Mouse (Mus musculus) hindbrain, postnatal 0 days (tissue): ENCODE results near the gene Mylpf. TPM values are rescaled to one million over a fixed set of nuclear protein-coding genes. Genes with fewer than 3 reads are reported as not detected.

Experiments
- ATAC-seq: fragments of 200-750 bp; cut with Nextera tagmentation; 2 replicates; pipeline ENCODE4 v1.8.0; 2017; ENCODE audit warnings: mild to moderate bottlenecking, moderate TSS enrichment, moderate library complexity
- DNase-seq: peaks from one replicate; pipeline ENCODE4 v3.0.0-alpha.2; 2015; ENCODE audit warnings: low spot score
- H3K27ac ChIP-seq: fragments of 300-500 bp; sonication (generic); 2 replicates; pipeline ENCODE4 v1.5.1; 2014; ENCODE audit warnings: mild to moderate bottlenecking
- H3K27me3 ChIP-seq: fragments of 300-500 bp; sonication (generic); 2 replicates; pipeline ENCODE4 v1.6.1; 2014; ENCODE audit warnings: low read length, mixed read lengths; ENCODE audit not compliant: insufficient read depth
- H3K36me3 ChIP-seq: fragments of 300-500 bp; sonication (generic); 2 replicates; pipeline ENCODE4 v1.6.1; 2014; ENCODE audit warnings: low read length, mixed read lengths; ENCODE audit not compliant: insufficient read depth
- H3K4me1 ChIP-seq: fragments of 300-500 bp; sonication (generic); 2 replicates; pipeline ENCODE4 v1.6.1; 2014; ENCODE audit warnings: antibody characterized with exemption, low read length, mixed read lengths; ENCODE audit not compliant: insufficient read depth
- H3K4me2 ChIP-seq: fragments of 300-500 bp; sonication (generic); 2 replicates; pipeline ENCODE4 v1.6.1; 2014; ENCODE audit warnings: low read depth, mild to moderate bottlenecking, low read length, moderate library complexity, mixed read lengths
- H3K4me3 ChIP-seq: fragments of 300-500 bp; sonication (generic); 2 replicates; pipeline ENCODE4 v1.5.1; 2014; ENCODE audit warnings: low read length
- H3K9ac ChIP-seq: fragments of 300-500 bp; sonication (generic); replicated peaks from 2 replicates; pipeline ENCODE4 v1.6.1; 2014; ENCODE audit warnings: mild to moderate bottlenecking, low read length, moderate library complexity, mixed read lengths
- H3K9me3 ChIP-seq: fragments of 300-500 bp; sonication (generic); 2 replicates; pipeline ENCODE4 v1.6.1; 2016; ENCODE audit warnings: low read length, mixed read lengths
- CTCF ChIP-seq: IDR thresholded peaks from 2 replicates; pipeline ENCODE4 v1.5.1; 2016; ENCODE audit warnings: antibody characterized with exemption, control low read depth, low read depth
- WGBS: fragments of 180-500 bp; shearing (Covaris S2); extraction: QIAGEN DNeasy Blood & Tissue Kit; methylation state at CpG from one replicate; pipeline ENCODE4 v1.1.7; 2014; 5-methylcytosine and 5-hydroxymethylcytosine counted together
- polyA plus RNA-seq: library from polyadenylated mRNA; unstranded; fragments of >200 nt; fragmentation: Nextera tagmentation; extraction: Ambion mirVana; gene quantifications from 2 replicates; pipeline ENCODE4 v1.2.1, GENCODE M21; 2015
- total RNA-seq: library from RNA; depleted of rRNA; stranded (reverse); fragments of >200 nt; gene quantifications from 2 replicates; pipeline ENCODE4 v1.2.3, GENCODE M21; 2014

Mylpf gene
- total and polyA plus RNA-seq, 2 experiments from 2014 or later: 3.0 TPM; not detected in 1

DNA sequence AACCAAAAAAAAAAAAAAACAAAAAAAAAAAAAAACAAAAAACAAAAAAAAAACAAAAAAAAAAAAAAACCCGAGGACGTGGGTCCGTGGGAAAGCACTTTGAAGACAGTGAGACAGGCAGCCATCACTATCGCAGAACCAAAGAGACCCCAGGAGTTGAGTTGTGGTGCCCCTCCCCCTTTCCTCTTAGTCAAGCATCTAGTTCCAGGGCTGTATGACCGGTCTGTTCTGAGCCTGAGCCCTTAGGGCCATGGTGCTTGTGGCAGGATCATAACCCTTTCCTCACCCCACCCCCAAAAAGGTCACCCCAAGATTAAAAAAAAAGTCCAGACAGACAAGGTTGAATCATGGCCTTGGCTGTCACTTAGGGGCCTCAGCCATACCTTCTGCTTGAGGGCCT lies 7.6 kb downstream of the Mylpf start:
- H3K4me1 ChIP-seq: no peaks in the 10 kb centered on the region
- DNase-seq (no peak), ATAC-seq (no peak)
- H3K9me3 ChIP-seq: no peaks in the 10 kb centered on the region
- H3K27ac ChIP-seq: no peak overlapping the region
- TF ChIP-seq CTCF: no peak
- 85% methylated on average over 5 of the region's 5 CpGs for WGBS
- no peaks in the 10 kb centered on the region for H3K27me3 ChIP-seq
- no peak overlapping the region for H3K4me3 ChIP-seq
- no peaks in the 10 kb centered on the region for H3K36me3 ChIP-seq
- H3K4me2 ChIP-seq: no peak overlapping the region
- no peak overlapping the region for H3K9ac ChIP-seq

DNA sequence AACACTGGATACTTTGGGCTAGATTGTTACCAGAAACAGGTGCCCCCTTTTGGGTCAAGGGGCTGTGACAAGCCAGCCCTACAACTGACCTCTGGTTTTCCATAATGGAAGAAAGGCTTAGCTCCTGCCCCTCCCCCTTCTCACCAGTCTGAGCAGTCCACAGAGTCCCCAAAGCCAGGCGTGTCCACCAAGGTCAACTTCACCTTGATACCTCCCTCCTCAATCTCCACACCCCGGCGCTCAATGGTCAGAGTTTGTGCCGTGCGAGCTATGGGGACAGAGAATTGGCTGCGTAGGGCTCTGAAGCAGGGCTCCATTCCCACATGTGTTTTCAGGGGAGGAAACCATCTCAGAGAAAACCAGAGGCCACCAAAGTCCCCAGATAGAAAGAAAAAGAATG lies 8.8 kb downstream of the Mylpf start:
- Histone ChIP-seq H3K27me3 (no peaks in the 10 kb centered on the region), H3K9ac (no peak overlapping the region), H3K36me3 (no peaks in the 10 kb centered on the region), H3K9me3 (no peaks in the 10 kb centered on the region), H3K4me2 (no peak overlapping the region), H3K4me3 (no peak overlapping the region), H3K4me1 (no peaks in the 10 kb centered on the region), H3K27ac (no peak overlapping the region)
- TF ChIP-seq CTCF: no peak
- 91% methylated on average over 6 of the region's 6 CpGs for WGBS
- ATAC-seq: no peak
- no peak for DNase-seq

DNA sequence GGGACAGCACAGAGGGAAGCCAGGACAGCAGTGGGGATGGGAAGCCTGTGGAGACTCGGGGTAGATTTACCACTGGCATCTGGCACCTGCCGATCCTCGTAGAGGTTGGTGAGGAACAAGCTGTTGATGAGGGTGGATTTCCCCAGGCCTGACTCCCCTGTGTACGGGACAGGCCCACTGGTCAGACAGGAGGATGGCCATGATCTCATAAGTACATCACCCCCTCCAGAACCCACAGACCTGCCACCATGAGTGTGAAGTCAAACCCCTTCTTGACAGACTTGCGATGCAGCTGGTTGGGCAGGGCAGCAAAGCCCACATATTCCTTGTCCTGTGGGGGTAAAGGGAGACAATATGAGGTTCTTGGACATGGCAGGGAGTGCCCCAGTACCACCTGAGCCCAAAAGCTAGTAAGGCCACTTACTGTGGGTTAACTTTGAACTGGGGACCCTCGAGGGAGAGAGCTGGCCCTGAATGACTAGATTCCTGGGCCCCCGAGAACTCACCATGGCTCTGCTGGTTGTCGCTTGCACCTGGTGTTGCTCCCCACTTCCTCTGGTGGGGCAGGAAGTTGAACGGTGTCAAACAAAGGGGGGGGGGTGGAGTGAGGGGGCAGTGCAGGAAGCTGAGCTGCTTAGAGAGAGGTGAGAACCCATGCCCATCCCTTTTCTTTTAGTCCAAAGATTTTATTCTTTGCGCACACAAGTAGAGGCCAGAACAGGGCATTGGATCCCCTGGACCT lies 9.4 kb downstream of the Mylpf start:
- H3K27me3 ChIP-seq: no peaks in the 10 kb centered on the region
- no peak for TF ChIP-seq CTCF
- WGBS: 86% methylated on average over 10 of the region's 10 CpGs

DNA sequence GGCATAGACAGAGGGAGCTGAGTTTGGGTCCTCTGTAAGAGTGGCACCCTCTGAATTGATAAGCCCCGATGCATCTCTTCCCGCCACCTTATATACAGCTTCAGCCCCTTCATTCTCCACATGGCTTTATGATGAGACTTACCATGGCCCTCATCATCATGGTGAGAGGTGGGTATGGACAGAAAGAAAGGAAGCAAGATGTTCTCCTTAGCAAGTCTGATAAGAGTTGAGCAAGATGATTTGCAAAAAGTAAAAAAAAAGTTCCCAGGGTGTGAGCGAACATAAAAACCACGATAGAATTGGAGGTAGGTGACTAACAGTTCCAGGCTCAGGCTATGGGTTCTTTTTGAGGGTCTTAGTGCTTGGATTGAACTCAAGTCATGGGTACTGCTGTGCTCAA lies 10.0 kb downstream of the Mylpf start:
- Histone ChIP-seq H3K27ac (no peak overlapping the region), H3K4me3 (no peak overlapping the region), H3K27me3 (no peaks in the 10 kb centered on the region), H3K4me1 (no peaks in the 10 kb centered on the region), H3K9me3 (no peaks in the 10 kb centered on the region), H3K9ac (no peak overlapping the region), H3K4me2 (no peak overlapping the region), H3K36me3 (no peaks in the 10 kb centered on the region)
- ATAC-seq (no peak), DNase-seq (no peak)
- TF ChIP-seq CTCF: no peak
- WGBS: 89% methylated on average over 4 of the region's 4 CpGs

More for the DNA sequence above, 9.4 kb downstream of the Mylpf start:
- Histone ChIP-seq H3K4me3 (no peak overlapping the region), H3K4me2 (no peak overlapping the region), H3K27ac (no peak overlapping the region), H3K9me3 (no peaks in the 10 kb centered on the region), H3K9ac (no peak overlapping the region), H3K4me1 (no peaks in the 10 kb centered on the region), H3K36me3 (no peaks in the 10 kb centered on the region)
- ATAC-seq: no peak
- no peak for DNase-seq

DNA sequence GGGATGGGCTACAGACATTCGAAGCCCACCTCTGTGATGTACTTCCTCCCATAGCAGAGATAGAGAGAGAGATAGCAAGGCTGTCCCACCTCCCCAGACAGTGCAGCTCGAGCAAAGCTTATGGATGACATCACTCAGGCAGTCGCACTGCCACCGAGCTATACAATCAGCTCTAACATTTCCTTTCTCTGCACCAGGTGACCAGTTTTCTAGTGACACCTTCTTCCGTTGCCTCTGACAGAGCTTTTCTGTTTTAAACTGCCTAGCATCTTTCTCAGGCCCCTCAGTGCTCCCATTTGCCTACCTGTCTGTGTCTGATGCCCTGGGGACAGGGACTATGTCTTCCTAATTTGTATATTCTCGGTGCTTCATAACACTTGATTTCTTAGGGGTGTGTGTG lies 11.8 kb downstream of the Mylpf start:
- 86% methylated on average over 6 of the region's 6 CpGs for WGBS
- Histone ChIP-seq H3K4me1 (no peaks in the 10 kb centered on the region), H3K4me2 (no peak overlapping the region), H3K9me3 (no peaks in the 10 kb centered on the region), H3K36me3 (no peaks in the 10 kb centered on the region), H3K9ac (no peak overlapping the region), H3K4me3 (no peak overlapping the region), H3K27me3 (no peaks in the 10 kb centered on the region), H3K27ac (no peak overlapping the region)
- DNase-seq (no peak), ATAC-seq (no peak)
- TF ChIP-seq CTCF: no peak

DNA sequence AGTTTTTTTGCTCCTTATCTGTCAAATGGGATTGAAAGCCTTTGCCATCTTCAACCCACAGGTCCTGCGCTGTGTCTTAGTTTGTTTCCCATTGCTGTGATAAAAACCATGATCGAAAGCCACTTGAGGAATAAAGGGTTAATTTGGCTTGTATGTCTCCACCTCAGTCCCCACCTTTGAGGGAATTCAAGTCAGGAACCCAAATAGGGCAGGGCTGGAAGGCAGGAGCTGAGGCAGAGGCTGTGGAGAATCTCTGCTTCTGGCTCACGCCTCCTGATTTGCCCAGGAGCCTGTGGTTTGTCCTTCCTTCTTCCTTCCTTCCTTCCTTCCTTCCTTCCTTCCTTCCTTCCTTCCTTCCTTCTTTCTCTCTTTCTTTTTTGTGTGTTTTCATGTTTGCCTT lies 14.4 kb downstream of the Mylpf start:
- no peaks in the 10 kb centered on the region for H3K27me3 ChIP-seq
- H3K4me3 ChIP-seq: no peak overlapping the region
- no peak for DNase-seq
- H3K9ac ChIP-seq: no peak overlapping the region
- H3K4me2 ChIP-seq: no peak overlapping the region
- H3K4me1 ChIP-seq: no peaks in the 10 kb centered on the region
- H3K9me3 ChIP-seq: no peaks in the 10 kb centered on the region
- WGBS: 97% methylated on average over 3 of the region's 3 CpGs
- no peaks in the 10 kb centered on the region for H3K36me3 ChIP-seq
- H3K27ac ChIP-seq: no peak overlapping the region
- ATAC-seq: no peak
- no peak for TF ChIP-seq CTCF
